Mouse (Mus musculus): ENCODE measurements at regions not wholly inside any gene's neighbourhood (a gene's known extent, or its start where the extent isn't known, plus 50 kb on each side); places are given as distances from the start of the nearest gene placed in this dataset.

DNA sequence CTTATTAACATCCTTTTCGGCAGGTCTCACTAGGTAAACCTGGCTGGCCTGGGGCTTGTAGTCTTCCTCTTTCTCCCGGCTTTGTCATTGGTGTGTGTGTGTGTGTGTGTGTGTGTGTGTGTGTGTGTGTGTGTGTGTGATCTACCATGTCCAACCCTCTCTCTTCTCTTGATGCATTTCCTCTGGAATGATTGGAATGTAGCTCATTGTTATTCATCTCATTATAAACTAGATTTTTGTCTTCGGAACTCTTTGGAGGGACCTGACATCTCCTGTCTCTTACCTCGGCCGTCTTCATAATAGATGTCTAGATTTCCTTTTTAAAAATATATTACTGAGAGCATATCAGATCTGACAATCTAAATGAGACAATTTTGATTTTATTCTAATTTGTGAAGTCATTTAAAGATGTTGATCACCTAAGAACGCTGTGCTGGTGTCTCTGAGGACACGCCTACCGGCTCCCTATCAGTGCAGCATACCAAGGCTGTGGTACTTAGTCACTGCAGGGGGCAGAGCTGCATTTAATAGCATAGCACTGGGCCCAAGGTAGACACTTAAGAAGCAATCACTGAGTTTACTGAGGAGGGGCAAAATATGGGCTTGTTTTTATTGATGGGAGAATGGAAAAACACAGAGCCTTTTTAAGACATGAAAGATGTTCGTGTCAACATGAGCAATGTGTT is 187.1 kb upstream of the Ctbp2 start:
- H3K9me3 ChIP-seq (ENCODE audit: control insufficient read depth, low read length), result no peaks in the 10 kb centered on the region
- H3K9ac ChIP-seq (replicated peaks; ENCODE audit: low read depth, low read length), result no peak overlapping the region
- no peaks in the 10 kb centered on the region for H3K4me1 ChIP-seq (replicated peaks; ENCODE audit: control insufficient read depth, insufficient read depth, low read length)
- no peak overlapping the region for H3K4me2 ChIP-seq (ENCODE audit: low read length)
- ATAC-seq, result no peak
- no peak overlapping the region for H3K27ac ChIP-seq (ENCODE audit: low read length)
- no peaks in the 10 kb centered on the region for H3K36me3 ChIP-seq (ENCODE audit: control insufficient read depth, insufficient read depth)
- no peak overlapping the region for H3K4me3 ChIP-seq (replicated peaks; ENCODE audit: low read length)
- H3K27me3 ChIP-seq (replicated peaks; ENCODE audit: control insufficient read depth, insufficient read depth, low read length), result no peaks in the 10 kb centered on the region
- 28% methylated on average over 9 of the region's 9 CpGs for WGBS

DNA sequence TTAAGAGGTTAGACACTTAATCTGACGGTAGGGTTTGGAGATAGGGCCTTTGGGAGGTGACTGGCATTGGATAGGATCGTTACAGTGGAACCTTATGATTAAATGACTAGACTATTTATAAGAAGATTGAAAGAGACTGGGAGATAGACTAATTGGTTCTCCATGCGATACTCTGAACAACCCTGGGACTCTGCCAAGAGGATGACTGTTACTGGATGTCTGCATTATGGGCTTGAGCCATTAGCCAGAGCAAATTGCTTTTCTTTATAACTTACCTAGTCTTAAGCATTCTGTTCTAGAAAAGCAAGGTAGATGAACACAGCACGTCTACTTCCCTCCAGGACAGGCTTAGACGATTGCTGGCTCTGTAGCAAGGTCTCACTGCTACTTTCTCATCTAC is 180.3 kb upstream of the Ctbp2 start:
- no peak overlapping the region for H3K9ac ChIP-seq (replicated peaks; ENCODE audit: low read depth, low read length)
- WGBS, result 45% methylated on average over 5 of the region's 5 CpGs

DNA sequence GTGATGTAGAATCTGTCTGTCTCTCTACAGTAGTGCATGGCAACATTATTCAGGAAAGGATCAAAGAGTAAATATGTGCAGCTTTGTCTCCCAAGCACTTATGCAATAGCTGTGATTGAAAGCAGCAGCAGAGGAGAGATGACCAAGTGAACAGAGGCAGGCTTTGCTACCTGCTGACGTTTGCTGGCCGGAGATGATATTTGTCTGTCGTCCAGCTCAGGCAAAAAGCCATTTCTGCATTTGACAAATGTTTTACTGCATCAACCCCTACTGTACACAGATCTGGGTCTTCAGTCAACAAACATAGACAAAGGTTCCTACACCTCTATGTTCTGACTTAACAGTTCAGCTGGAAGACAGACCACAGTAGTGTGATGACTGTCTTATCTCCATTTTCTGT is 166.3 kb upstream of the Ctbp2 start:
- Histone ChIP-seq H3K9me3 (ENCODE audit: control insufficient read depth, low read length) (no peaks in the 10 kb centered on the region), H3K4me2 (ENCODE audit: low read length) (no peak overlapping the region), H3K27ac (ENCODE audit: low read length) (no peak overlapping the region), H3K9ac (replicated peaks; ENCODE audit: low read depth, low read length) (no peak overlapping the region), H3K4me1 (replicated peaks; ENCODE audit: control insufficient read depth, insufficient read depth, low read length) (0 out of 2 replicates have a peak, but pooled peaks cover 2% of the 10 kb centered on the region), H3K27me3 (replicated peaks; ENCODE audit: control insufficient read depth, insufficient read depth, low read length) (no peaks in the 10 kb centered on the region), H3K4me3 (replicated peaks; ENCODE audit: low read length) (no peak overlapping the region), H3K36me3 (ENCODE audit: control insufficient read depth, insufficient read depth) (no peaks in the 10 kb centered on the region)
- no peak for ATAC-seq
- 94% methylated on average over 3 of the region's 3 CpGs for WGBS

More for the DNA sequence above, 180.3 kb upstream of the Ctbp2 start:
- Histone ChIP-seq H3K27me3 (replicated peaks; ENCODE audit: control insufficient read depth, insufficient read depth, low read length) (no peaks in the 10 kb centered on the region), H3K9me3 (ENCODE audit: control insufficient read depth, low read length) (no peaks in the 10 kb centered on the region), H3K36me3 (ENCODE audit: control insufficient read depth, insufficient read depth) (no peaks in the 10 kb centered on the region), H3K4me2 (ENCODE audit: low read length) (no peak overlapping the region), H3K4me1 (replicated peaks; ENCODE audit: control insufficient read depth, insufficient read depth, low read length) (no peaks in the 10 kb centered on the region), H3K27ac (ENCODE audit: low read length) (no peak overlapping the region), H3K4me3 (replicated peaks; ENCODE audit: low read length) (no peak overlapping the region)
- ATAC-seq, result no peak

DNA sequence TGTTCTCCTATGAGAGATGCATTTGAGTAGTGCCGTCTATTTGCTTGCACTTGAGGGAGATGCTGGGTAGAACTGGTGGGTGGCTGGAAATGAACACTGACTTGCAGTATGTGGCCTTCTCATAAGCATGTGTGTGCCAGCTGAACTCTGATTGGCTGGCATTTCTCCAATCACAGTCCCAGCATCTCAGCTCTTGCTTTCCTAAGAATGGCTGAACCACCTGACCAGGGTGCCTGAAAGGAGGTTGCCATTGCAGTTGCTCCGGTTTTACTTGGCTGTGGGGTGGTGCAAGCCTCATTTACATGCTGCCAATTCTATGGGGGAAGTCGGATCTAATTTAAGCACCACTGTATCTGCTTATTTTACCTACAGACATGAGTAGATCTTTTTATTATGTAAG is 164.1 kb upstream of the Ctbp2 start:
- no peaks in the 10 kb centered on the region for H3K9me3 ChIP-seq (ENCODE audit: control insufficient read depth, low read length)
- H3K4me2 ChIP-seq (ENCODE audit: low read length), result no peak overlapping the region
- H3K4me1 ChIP-seq (replicated peaks; ENCODE audit: control insufficient read depth, insufficient read depth, low read length), result 0 out of 2 replicates have a peak, but pooled peaks cover 2% of the 10 kb centered on the region
- H3K36me3 ChIP-seq (ENCODE audit: control insufficient read depth, insufficient read depth), result no peaks in the 10 kb centered on the region
- WGBS, result 32% methylated on average over 3 of the region's 3 CpGs
- H3K27ac ChIP-seq (ENCODE audit: low read length), result no peak overlapping the region
- ATAC-seq, result peak; percentile 45; the same call in 1 of the 2 replicates
- H3K9ac ChIP-seq (replicated peaks; ENCODE audit: low read depth, low read length), result no peak overlapping the region
- no peaks in the 10 kb centered on the region for H3K27me3 ChIP-seq (replicated peaks; ENCODE audit: control insufficient read depth, insufficient read depth, low read length)
- H3K4me3 ChIP-seq (replicated peaks; ENCODE audit: low read length), result no peak overlapping the region

DNA sequence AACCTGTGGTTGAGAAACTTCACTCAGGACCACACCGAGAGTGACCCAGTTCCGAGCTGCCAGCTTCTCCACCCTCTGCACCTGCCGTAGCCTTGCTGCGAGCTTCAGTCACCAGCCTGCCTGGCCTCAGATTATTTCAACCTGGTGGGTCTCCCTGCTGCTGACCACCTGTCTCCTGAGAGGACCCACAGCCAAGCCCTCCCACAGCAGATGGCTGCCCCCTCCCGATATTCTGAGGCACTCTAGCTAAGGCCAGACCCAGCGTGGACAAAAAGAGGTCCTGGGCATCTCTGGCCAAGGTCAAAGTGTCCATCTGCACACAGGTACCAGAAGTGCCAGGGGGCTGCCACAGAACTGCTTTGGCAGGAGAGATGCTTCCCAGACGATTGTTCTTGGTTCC is 162.7 kb upstream of the Ctbp2 start:
- no peaks in the 10 kb centered on the region for H3K27me3 ChIP-seq (replicated peaks; ENCODE audit: control insufficient read depth, insufficient read depth, low read length)
- H3K36me3 ChIP-seq (ENCODE audit: control insufficient read depth, insufficient read depth), result no peaks in the 10 kb centered on the region
- no peak overlapping the region for H3K27ac ChIP-seq (ENCODE audit: low read length)
- no peak overlapping the region for H3K4me3 ChIP-seq (replicated peaks; ENCODE audit: low read length)
- H3K9ac ChIP-seq (replicated peaks; ENCODE audit: low read depth, low read length), result no peak overlapping the region
- H3K4me1 ChIP-seq (replicated peaks; ENCODE audit: control insufficient read depth, insufficient read depth, low read length), result 0 out of 2 replicates have a peak, but pooled peaks cover 2% of the 10 kb centered on the region
- H3K4me2 ChIP-seq (ENCODE audit: low read length), result no peak overlapping the region
- H3K9me3 ChIP-seq (ENCODE audit: control insufficient read depth, low read length), result no peaks in the 10 kb centered on the region
- ATAC-seq, result no peak
- WGBS, result 92% methylated on average over 7 of the region's 7 CpGs

DNA sequence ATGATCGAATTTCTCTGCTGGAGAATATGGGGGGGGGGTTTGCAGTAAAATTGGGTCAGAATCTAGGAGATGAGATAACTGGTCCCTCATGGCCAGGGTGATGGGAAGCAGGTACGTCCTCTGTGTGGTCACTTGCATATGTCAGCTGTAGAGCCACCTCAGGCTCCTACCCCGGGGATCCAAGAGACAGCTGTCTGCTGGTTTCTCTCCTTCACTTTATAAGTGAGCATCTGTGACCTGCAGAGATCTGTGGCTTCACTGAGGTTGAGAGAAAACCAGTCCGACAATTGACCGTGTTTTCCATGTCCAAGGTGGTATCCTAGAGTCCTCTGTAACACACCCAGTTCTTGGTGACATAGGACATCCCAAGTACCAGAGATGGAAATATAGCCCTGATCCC is 162.1 kb upstream of the Ctbp2 start:
- 88% methylated on average over 5 of the region's 5 CpGs for WGBS
- no peak overlapping the region for H3K9ac ChIP-seq (replicated peaks; ENCODE audit: low read depth, low read length)
- H3K36me3 ChIP-seq (ENCODE audit: control insufficient read depth, insufficient read depth), result no peaks in the 10 kb centered on the region
- H3K4me2 ChIP-seq (ENCODE audit: low read length), result no peak overlapping the region
- H3K4me3 ChIP-seq (replicated peaks; ENCODE audit: low read length), result no peak overlapping the region
- no peak overlapping the region for H3K27ac ChIP-seq (ENCODE audit: low read length)
- no peak for ATAC-seq
- H3K27me3 ChIP-seq (replicated peaks; ENCODE audit: control insufficient read depth, insufficient read depth, low read length), result no peaks in the 10 kb centered on the region
- 0 out of 2 replicates have a peak, but pooled peaks cover 2% of the 10 kb centered on the region for H3K4me1 ChIP-seq (replicated peaks; ENCODE audit: control insufficient read depth, insufficient read depth, low read length)
- H3K9me3 ChIP-seq (ENCODE audit: control insufficient read depth, low read length), result no peaks in the 10 kb centered on the region

DNA sequence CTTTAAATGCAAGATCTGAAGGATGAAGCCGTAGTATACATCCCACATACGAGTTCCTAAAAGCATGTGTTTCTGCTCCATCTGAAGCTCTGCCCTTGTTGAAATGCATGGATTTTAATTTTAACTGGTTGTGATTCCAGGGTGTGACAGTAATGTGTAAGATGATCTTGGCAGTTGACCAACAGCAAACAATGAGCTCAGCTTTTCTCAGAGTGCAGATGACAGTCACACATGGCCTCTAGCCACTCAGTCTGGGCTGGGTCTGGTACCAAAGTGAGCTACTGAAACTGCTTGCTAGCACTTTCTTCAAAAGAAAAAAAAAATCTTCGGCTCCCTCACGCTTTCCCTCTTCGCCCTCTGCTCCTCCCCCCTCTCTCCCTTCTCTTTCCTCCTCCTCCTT is 138.0 kb upstream of the Ctbp2 start:
- 0 out of 2 replicates have a peak, but pooled peaks have one; percentile 36 for ATAC-seq
- no peaks in the 10 kb centered on the region for H3K36me3 ChIP-seq (ENCODE audit: control insufficient read depth, insufficient read depth)
- H3K27me3 ChIP-seq (replicated peaks; ENCODE audit: control insufficient read depth, insufficient read depth, low read length), result no peaks in the 10 kb centered on the region
- WGBS, result 52% methylated on average over 5 of the region's 5 CpGs
- H3K4me3 ChIP-seq (replicated peaks; ENCODE audit: low read length), result no peak overlapping the region
- no peaks in the 10 kb centered on the region for H3K9me3 ChIP-seq (ENCODE audit: control insufficient read depth, low read length)
- no peak overlapping the region for H3K4me2 ChIP-seq (ENCODE audit: low read length)
- H3K27ac ChIP-seq (ENCODE audit: low read length), result no peak overlapping the region
- peaks cover 4% of the 10 kb centered on the region for H3K4me1 ChIP-seq (replicated peaks; ENCODE audit: control insufficient read depth, insufficient read depth, low read length)
- no peak overlapping the region for H3K9ac ChIP-seq (replicated peaks; ENCODE audit: low read depth, low read length)

DNA sequence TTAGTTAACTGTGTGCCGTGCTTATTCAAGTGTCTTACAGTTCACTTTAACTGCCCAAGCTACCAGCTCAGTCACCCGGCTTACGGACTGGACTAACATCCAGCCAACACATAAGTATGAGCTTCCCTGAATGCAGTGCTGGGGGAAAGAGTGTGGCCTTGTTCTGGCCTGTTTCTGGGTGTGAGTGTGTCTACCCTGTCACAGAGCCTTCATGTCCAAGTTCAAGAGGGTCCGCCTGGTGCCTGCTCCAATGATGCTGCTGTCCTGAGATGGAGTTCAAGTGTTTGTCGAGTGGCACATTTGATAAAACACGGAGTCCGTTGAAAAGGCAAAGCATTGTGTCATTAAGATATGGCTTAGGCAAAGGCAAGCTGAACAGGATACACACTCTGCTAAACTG is 135.0 kb upstream of the Ctbp2 start:
- WGBS, result 86% methylated on average over 7 of the region's 7 CpGs
- Histone ChIP-seq H3K36me3 (ENCODE audit: control insufficient read depth, insufficient read depth) (no peaks in the 10 kb centered on the region), H3K9me3 (ENCODE audit: control insufficient read depth, low read length) (no peaks in the 10 kb centered on the region), H3K9ac (replicated peaks; ENCODE audit: low read depth, low read length) (no peak overlapping the region), H3K4me2 (ENCODE audit: low read length) (no peak overlapping the region), H3K27me3 (replicated peaks; ENCODE audit: control insufficient read depth, insufficient read depth, low read length) (no peaks in the 10 kb centered on the region), H3K4me3 (replicated peaks; ENCODE audit: low read length) (no peak overlapping the region), H3K4me1 (replicated peaks; ENCODE audit: control insufficient read depth, insufficient read depth, low read length) (peaks cover 4% of the 10 kb centered on the region), H3K27ac (ENCODE audit: low read length) (no peak overlapping the region)
- no peak for ATAC-seq

DNA sequence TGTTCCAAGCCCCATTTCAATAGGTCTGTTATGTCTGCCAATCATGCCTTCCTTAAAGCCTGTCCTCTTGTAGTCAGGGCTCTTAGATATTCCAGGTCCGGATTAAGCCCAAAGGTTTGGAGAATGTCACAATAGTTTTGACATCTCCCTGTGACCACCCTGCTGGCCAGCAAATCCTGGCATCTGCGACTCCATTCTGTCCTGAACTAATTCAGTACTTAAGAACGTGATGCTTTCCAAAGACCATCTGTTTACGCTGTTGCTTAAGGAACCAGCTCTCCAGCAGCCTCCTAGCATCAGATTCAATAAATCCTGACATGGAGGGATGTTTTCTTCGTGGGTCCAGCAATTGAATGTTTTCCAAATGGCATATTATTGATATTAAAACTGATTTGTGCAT is 132.7 kb upstream of the Ctbp2 start:
- Histone ChIP-seq H3K36me3 (ENCODE audit: control insufficient read depth, insufficient read depth) (no peaks in the 10 kb centered on the region), H3K27ac (ENCODE audit: low read length) (no peak overlapping the region), H3K4me2 (ENCODE audit: low read length) (no peak overlapping the region), H3K27me3 (replicated peaks; ENCODE audit: control insufficient read depth, insufficient read depth, low read length) (no peaks in the 10 kb centered on the region), H3K4me3 (replicated peaks; ENCODE audit: low read length) (no peak overlapping the region), H3K9ac (replicated peaks; ENCODE audit: low read depth, low read length) (no peak overlapping the region), H3K9me3 (ENCODE audit: control insufficient read depth, low read length) (no peaks in the 10 kb centered on the region), H3K4me1 (replicated peaks; ENCODE audit: control insufficient read depth, insufficient read depth, low read length) (no peaks in the 10 kb centered on the region; the same call in 1 of the 2 replicates)
- no peak for ATAC-seq
- 51% methylated on average over 5 of the region's 5 CpGs for WGBS

DNA sequence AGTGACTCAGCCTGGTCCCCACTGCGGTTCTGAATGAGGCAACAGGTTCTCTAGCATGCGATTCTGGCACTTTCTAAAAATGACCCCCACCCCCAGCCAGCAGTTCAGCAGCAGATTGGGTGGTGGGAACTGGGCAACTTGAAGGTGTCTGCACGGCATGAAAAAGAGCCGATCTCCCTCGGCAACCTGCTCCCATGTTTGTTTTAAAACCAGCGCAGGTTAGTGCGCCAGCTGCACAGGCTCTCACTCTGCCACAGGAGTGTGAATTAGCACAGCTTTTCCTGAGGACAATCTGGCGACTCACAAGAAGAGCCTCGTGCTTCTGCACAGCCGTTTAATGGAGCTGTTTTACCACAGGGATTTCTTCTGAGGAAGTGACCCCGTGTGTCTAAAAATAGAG is 120.4 kb upstream of the Ctbp2 start:
- H3K9me3 ChIP-seq (ENCODE audit: control insufficient read depth, low read length), result no peaks in the 10 kb centered on the region
- 44% methylated on average over 11 of the region's 11 CpGs for WGBS
- peaks cover 5% of the 10 kb centered on the region; the same call in 1 of the 2 replicates for H3K4me1 ChIP-seq (replicated peaks; ENCODE audit: control insufficient read depth, insufficient read depth, low read length)
- no peak overlapping the region for H3K27ac ChIP-seq (ENCODE audit: low read length)
- peak; percentile 64 for ATAC-seq
- no peak overlapping the region for H3K4me3 ChIP-seq (replicated peaks; ENCODE audit: low read length)
- no peaks in the 10 kb centered on the region for H3K36me3 ChIP-seq (ENCODE audit: control insufficient read depth, insufficient read depth)
- no peaks in the 10 kb centered on the region for H3K27me3 ChIP-seq (replicated peaks; ENCODE audit: control insufficient read depth, insufficient read depth, low read length)
- H3K9ac ChIP-seq (replicated peaks; ENCODE audit: low read depth, low read length), result no peak overlapping the region
- H3K4me2 ChIP-seq (ENCODE audit: low read length), result no peak overlapping the region

Measured in forebrain, embryonic 16.5 days (tissue).